Mouse (Mus musculus) liver, adult 2 months (tissue): ENCODE data around the gene Kif19a.

ENCODE experiments used
- CTCF ChIP-seq: fragments of 200-500 bp; IDR thresholded peaks from 2 replicates; pipeline ENCODE4 v1.5.1; 2011; ENCODE audit warnings: low read depth, low read length, control low read depth
- POLR2A ChIP-seq: fragments of 200-500 bp; IDR thresholded peaks from 2 replicates; pipeline ENCODE4 v1.6.1; 2011; ENCODE audit warnings: low read length, control low read depth; ENCODE audit not compliant: insufficient read depth; ENCODE audit errors: extremely low read depth

DNA sequence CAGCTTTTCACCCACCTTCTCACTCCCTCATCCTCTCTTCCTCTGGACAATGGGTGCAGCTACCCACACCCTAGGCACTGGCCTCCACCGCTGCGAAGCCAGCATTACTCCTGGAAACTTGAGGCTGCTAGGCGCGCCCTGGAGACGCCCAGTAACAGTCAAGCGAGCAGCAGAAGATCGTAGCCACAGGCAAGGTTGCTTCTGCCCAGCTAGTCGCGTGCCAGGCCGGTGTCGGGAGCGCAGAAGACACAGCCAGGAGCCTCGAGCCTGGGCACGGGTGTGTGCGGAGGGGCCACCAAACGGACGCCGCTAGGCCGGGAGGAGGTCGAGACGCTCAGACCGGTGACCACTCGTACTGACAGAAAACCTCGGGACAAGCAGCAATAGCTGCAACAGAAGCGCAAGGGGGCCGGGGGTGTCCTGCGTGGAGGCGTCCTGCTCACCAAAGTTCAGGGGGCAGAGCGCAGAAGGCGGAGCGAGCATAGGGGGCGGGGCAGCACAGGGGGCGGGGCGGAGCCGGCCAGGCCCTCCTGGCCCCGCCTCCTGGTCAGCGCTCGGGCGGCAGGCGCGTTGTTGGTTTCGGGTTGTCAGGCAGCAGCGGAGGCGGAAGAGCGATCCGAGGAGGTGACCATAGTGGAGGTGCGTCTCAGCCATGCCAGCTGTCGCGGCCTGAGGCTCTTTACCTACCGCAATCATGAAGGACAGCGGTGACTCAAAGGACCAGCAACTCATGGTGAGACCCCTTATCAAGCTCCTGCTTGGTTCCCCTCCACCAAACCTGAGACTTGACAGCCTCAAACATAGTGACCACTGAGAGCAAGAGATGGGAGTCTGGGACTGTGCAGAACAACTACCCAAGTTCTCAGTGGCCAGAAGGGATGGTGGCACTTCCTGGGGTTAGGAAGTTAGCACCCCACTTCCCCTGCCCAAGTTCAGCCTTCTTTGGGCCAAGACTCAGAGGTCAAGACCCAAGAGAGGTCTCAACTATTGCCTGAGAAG is at the start of gene Kif19a:
- TF ChIP-seq CTCF (no peak), POLR2A (no peak)
